Mouse (Mus musculus): ENCODE results near the gene Phf14. TPM values are rescaled to one million over a fixed set of nuclear protein-coding genes. Genes with fewer than 3 reads are reported as not detected.

The Phf14 gene
- polyA plus RNA-seq, 1 experiment from 2014 or later = 72.2 TPM

DNA sequence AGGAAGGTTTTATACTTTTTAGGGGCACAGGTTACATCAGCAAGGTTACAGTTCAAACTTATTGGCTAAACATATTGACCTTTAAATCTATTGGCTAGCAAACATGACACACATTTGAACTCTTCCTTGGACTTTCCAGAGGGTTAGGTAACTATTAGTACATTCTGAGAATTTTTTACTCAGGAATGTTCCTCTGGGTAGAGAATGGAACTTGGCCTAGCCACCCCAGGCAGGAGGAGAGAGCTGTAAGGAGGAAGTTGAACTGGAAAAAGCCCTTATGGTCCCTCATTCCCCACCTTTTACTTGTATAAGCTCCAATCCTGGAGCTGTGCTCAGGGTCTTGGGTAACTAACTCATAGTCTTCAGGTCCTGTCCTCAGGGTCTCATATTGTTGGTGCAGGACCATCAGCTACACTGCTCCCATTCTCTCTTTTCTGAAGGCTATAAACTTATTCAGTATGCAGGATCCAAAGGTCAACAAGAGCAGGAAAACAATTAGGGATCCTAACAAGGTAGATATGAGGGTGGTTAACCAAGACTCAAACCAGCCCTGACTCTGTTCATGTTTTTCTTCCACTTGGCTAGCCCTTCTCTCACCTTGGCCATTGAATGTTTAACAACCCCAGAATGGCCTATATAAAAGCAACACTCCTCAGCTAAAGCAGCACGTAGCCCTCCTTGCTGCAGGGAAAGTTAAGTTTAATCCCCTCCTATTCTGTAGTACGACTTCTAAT, 119.4 kb downstream of the Phf14 start:
- 93% methylated on average over 2 of the region's 2 CpGs for WGBS
- DNase-seq (ENCODE audit: low spot score) = no peak
- no peak for ATAC-seq (ENCODE audit: low read depth)

DNA sequence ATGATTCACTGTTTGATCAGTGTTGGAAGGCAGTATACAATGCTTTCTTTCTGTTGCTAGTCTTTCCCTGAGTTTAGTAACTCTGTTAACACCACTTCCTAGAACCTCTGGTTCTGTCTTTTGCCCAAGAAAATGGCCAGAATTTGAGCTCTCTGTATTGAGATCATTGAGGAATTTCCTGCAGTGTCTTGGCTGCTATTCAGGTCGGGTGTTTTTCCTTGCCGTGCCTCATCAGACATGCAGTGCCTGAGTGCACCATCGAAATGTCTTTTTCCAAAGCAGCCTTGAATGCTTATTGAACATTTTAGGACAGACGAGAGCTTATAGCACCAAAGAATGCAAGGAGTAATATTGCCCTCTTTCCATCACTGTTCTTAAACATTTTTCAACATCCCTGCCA, 127.0 kb downstream of the Phf14 start:
- Histone ChIP-seq H3K4me1 (ENCODE audit: control insufficient read depth, insufficient read depth, low read length) (no peaks in the 10 kb centered on the region), H3K4me3 (ENCODE audit: low read depth, low read length) (no peak overlapping the region), H3K27me3 (replicated peaks; ENCODE audit: control insufficient read depth, insufficient read depth, low read length) (no peaks in the 10 kb centered on the region), H3K9ac (ENCODE audit: low read depth, low read length) (no peak overlapping the region), H3K27ac (replicated peaks; ENCODE audit: low read depth, low read length) (0 out of 2 replicates have a peak overlapping the region, but pooled peaks have one; percentile 18), H3K4me2 (ENCODE audit: low read depth, low read length) (no peak overlapping the region), H3K36me3 (ENCODE audit: control insufficient read depth, insufficient read depth, low read length) (peaks cover 13% of the 10 kb centered on the region; the same call in 1 of the 2 replicates), H3K9me3 (ENCODE audit: control insufficient read depth, low read length) (0 out of 2 replicates have a peak, but pooled peaks cover under 1% of the 10 kb centered on the region)
- WGBS = 61% methylated on average over 4 of the region's 4 CpGs
- DNase-seq (ENCODE audit: low spot score) (peak; percentile 38), ATAC-seq (ENCODE audit: low read depth) (no peak)

More for the DNA sequence above, 119.4 kb downstream of the Phf14 start:
- H3K4me3 ChIP-seq (ENCODE audit: low read depth, low read length) = no peak overlapping the region
- H3K27ac ChIP-seq (replicated peaks; ENCODE audit: low read depth, low read length) = no peak overlapping the region
- no peaks in the 10 kb centered on the region for H3K27me3 ChIP-seq (replicated peaks; ENCODE audit: control insufficient read depth, insufficient read depth, low read length)
- 0 out of 2 replicates have a peak, but pooled peaks cover 3% of the 10 kb centered on the region for H3K9me3 ChIP-seq (ENCODE audit: control insufficient read depth, low read length)
- peaks cover 9% of the 10 kb centered on the region; the same call in 1 of the 2 replicates for H3K36me3 ChIP-seq (ENCODE audit: control insufficient read depth, insufficient read depth, low read length)
- H3K4me1 ChIP-seq (ENCODE audit: control insufficient read depth, insufficient read depth, low read length) = no peaks in the 10 kb centered on the region
- H3K4me2 ChIP-seq (ENCODE audit: low read depth, low read length) = no peak overlapping the region
- H3K9ac ChIP-seq (ENCODE audit: low read depth, low read length) = no peak overlapping the region

DNA sequence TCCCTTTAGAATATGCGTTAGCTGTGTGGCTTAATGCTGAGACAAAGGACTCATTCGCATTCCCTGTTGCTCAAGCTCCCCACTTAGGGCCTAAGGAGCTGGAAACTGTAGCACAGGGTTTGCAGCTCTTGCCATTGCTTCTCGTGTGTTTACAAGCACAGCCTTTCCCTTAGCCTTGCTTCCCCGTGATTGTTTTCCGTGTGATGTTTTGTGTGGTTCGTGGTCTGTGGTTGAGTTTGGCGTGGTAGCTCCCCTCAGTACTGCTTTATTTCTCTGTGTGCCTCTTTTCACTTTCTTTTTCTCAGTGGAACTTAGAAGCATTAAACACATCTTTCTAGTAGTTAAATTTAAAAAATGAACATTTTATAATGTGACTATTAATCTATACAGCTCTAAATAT, 130.7 kb downstream of the Phf14 start:
- H3K4me1 ChIP-seq (ENCODE audit: control insufficient read depth, insufficient read depth, low read length) = no peaks in the 10 kb centered on the region
- H3K4me2 ChIP-seq (ENCODE audit: low read depth, low read length) = no peak overlapping the region
- no peaks in the 10 kb centered on the region for H3K9me3 ChIP-seq (ENCODE audit: control insufficient read depth, low read length)
- 0 out of 2 replicates have a peak, but pooled peaks cover 9% of the 10 kb centered on the region for H3K36me3 ChIP-seq (ENCODE audit: control insufficient read depth, insufficient read depth, low read length)
- H3K9ac ChIP-seq (ENCODE audit: low read depth, low read length) = no peak overlapping the region
- no peaks in the 10 kb centered on the region for H3K27me3 ChIP-seq (replicated peaks; ENCODE audit: control insufficient read depth, insufficient read depth, low read length)
- ATAC-seq (ENCODE audit: low read depth) = no peak
- WGBS = 73% methylated on average over 7 of the region's 7 CpGs
- no peak overlapping the region for H3K27ac ChIP-seq (replicated peaks; ENCODE audit: low read depth, low read length)
- no peak overlapping the region for H3K4me3 ChIP-seq (ENCODE audit: low read depth, low read length)
- no peak for DNase-seq (ENCODE audit: low spot score)

DNA sequence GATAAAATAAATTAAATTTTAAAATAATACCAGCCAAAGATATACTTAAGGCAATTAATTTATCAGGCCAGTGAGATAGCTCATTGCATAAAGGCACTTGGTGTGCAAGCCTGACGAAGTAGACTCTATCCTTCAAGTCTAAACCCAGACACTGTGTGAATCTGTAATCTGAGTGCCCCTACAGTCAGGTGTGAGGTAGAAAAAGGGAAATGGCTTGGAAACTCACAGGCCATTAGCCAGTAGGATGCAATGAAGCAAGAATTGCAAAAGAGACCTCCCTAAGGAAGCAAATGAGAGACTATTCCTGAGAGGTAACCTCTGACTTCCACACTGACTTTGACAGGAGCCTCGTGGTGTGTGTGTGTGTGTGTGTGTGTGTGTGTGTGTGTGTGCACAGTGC, 145.3 kb downstream of the Phf14 start:
- Histone ChIP-seq H3K4me1 (ENCODE audit: control insufficient read depth, insufficient read depth, low read length) (peaks cover 4% of the 10 kb centered on the region; the same call in 1 of the 2 replicates), H3K27ac (replicated peaks; ENCODE audit: low read depth, low read length) (no peak overlapping the region), H3K9me3 (ENCODE audit: control insufficient read depth, low read length) (no peaks in the 10 kb centered on the region), H3K36me3 (ENCODE audit: control insufficient read depth, insufficient read depth, low read length) (peaks cover 10% of the 10 kb centered on the region), H3K27me3 (replicated peaks; ENCODE audit: control insufficient read depth, insufficient read depth, low read length) (no peaks in the 10 kb centered on the region), H3K9ac (ENCODE audit: low read depth, low read length) (no peak overlapping the region), H3K4me3 (ENCODE audit: low read depth, low read length) (no peak overlapping the region), H3K4me2 (ENCODE audit: low read depth, low read length) (no peak overlapping the region)
- ATAC-seq (ENCODE audit: low read depth) (0 out of 2 replicates have a peak, but pooled peaks have one; percentile 22), DNase-seq (ENCODE audit: low spot score) (no peak)
- 91% methylated on average over 2 of the region's 2 CpGs for WGBS

DNA sequence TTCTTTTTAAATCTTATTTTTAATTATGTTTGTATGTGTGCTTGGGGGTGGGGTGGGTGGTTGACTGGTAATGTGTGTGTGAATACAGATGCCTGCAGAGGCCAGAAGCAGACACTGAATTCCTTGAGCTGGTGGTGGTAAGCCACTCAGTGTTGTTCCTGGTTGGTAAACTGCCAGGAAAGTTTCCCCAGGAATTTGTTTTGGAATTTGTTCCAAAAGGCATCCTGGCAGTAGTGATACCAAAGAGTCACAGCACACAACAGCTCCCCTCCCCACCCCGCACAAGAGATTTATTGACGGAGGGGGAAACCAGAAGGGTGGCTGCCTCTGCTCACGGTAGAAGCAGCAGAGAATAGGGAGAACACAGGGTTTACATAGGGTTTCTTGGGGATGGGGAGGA, 146.5 kb downstream of the Phf14 start:
- ATAC-seq (ENCODE audit: low read depth) (no peak), DNase-seq (ENCODE audit: low spot score) (peak; percentile 64)
- Histone ChIP-seq H3K27me3 (replicated peaks; ENCODE audit: control insufficient read depth, insufficient read depth, low read length) (no peaks in the 10 kb centered on the region), H3K36me3 (ENCODE audit: control insufficient read depth, insufficient read depth, low read length) (peaks cover 7% of the 10 kb centered on the region; the same call in 1 of the 2 replicates), H3K9ac (ENCODE audit: low read depth, low read length) (no peak overlapping the region), H3K27ac (replicated peaks; ENCODE audit: low read depth, low read length) (no peak overlapping the region), H3K4me1 (ENCODE audit: control insufficient read depth, insufficient read depth, low read length) (peaks cover 4% of the 10 kb centered on the region; the same call in 1 of the 2 replicates), H3K9me3 (ENCODE audit: control insufficient read depth, low read length) (no peaks in the 10 kb centered on the region), H3K4me2 (ENCODE audit: low read depth, low read length) (no peak overlapping the region), H3K4me3 (ENCODE audit: low read depth, low read length) (no peak overlapping the region)
- WGBS = 41% methylated on average over 3 of the region's 3 CpGs

DNA sequence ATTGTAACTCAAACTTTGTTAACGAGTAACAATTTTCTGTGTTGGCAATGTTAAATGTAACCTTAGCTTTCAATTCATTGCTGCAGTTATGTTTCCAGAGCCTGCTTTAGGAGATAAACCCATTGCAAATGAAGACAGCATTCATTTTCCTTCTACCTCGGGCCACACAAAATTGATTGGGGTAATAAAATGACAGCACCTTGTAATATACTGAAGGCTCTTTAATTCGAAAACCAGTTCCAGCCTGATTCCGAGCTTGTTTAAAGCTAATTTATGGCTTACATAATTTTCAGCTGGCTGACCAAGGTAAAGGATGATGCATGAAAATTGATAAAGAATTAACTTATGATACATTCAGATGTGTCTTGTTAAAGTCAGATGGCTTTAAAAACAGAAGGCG, 151.1 kb downstream of the Phf14 start:
- DNase-seq (ENCODE audit: low spot score) (no peak), ATAC-seq (ENCODE audit: low read depth) (no peak)
- H3K4me2 ChIP-seq (ENCODE audit: low read depth, low read length) = no peak overlapping the region
- WGBS = 87% methylated on average over 5 of the region's 5 CpGs
- no peaks in the 10 kb centered on the region for H3K27me3 ChIP-seq (replicated peaks; ENCODE audit: control insufficient read depth, insufficient read depth, low read length)
- H3K9ac ChIP-seq (ENCODE audit: low read depth, low read length) = no peak overlapping the region
- H3K4me1 ChIP-seq (ENCODE audit: control insufficient read depth, insufficient read depth, low read length) = peaks cover 4% of the 10 kb centered on the region; the same call in 1 of the 2 replicates
- no peaks in the 10 kb centered on the region for H3K9me3 ChIP-seq (ENCODE audit: control insufficient read depth, low read length)
- no peak overlapping the region for H3K4me3 ChIP-seq (ENCODE audit: low read depth, low read length)
- H3K36me3 ChIP-seq (ENCODE audit: control insufficient read depth, insufficient read depth, low read length) = peaks cover 11% of the 10 kb centered on the region
- no peak overlapping the region for H3K27ac ChIP-seq (replicated peaks; ENCODE audit: low read depth, low read length)

DNA sequence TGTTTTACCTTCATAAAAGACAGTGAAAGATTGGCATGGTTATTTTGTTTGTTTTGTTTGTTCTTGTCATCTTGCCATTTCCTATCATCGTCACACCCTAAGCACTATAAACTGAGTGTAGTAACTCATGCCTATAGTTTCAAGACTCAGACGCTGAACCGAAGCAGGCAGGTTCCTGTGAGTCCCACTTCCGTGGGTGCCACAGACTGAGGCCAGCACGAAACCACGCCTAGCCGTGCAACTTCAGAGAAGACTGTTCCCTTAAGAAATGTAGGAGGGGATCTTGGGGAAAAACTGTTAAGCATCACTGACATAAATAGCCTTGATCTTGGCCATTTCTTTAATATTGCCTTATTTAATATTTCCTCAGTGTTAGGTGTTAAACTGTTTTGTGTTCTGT, 152.4 kb downstream of the Phf14 start:
- H3K4me1 ChIP-seq (ENCODE audit: control insufficient read depth, insufficient read depth, low read length) = no peaks in the 10 kb centered on the region
- no peak overlapping the region for H3K27ac ChIP-seq (replicated peaks; ENCODE audit: low read depth, low read length)
- DNase-seq (ENCODE audit: low spot score) (no peak), ATAC-seq (ENCODE audit: low read depth) (no peak)
- H3K4me3 ChIP-seq (ENCODE audit: low read depth, low read length) = no peak overlapping the region
- H3K9ac ChIP-seq (ENCODE audit: low read depth, low read length) = no peak overlapping the region
- H3K4me2 ChIP-seq (ENCODE audit: low read depth, low read length) = no peak overlapping the region
- 85% methylated on average over 7 of the region's 7 CpGs for WGBS
- H3K9me3 ChIP-seq (ENCODE audit: control insufficient read depth, low read length) = no peaks in the 10 kb centered on the region
- H3K27me3 ChIP-seq (replicated peaks; ENCODE audit: control insufficient read depth, insufficient read depth, low read length) = no peaks in the 10 kb centered on the region
- H3K36me3 ChIP-seq (ENCODE audit: control insufficient read depth, insufficient read depth, low read length) = peaks cover 14% of the 10 kb centered on the region

DNA sequence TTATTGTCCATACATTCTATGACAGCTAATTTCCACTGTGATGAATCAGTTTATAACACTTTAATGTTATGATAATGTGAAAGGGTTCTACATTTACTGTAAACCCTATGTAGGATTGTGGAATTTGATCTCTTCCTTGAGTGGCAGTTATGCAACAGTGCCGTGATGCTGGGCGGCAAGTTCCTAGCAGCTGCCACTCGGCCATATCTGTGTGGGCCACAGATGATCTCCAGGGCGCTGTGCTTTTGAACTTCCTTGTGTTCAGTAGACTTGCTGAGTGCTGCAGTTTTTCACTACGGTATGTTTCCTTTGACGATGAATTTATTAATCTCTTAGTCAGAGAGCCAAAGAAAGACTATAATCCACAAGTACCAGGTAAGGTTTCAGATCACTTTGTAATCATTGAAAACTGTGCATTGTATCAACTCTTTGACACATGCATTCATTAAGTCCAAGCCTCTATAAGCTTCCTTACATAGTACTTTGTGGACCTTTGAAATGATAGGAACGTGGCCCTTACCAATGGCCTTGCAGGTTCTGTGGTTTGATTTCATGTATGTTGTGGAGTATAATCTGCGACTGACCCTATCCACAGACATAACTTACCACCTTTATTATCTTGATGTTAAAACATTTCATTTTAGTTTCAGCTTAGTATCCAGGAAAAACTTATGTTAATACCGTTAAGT, 153.0 kb downstream of the Phf14 start:
- Histone ChIP-seq H3K27ac (replicated peaks; ENCODE audit: low read depth, low read length) (no peak overlapping the region), H3K4me1 (ENCODE audit: control insufficient read depth, insufficient read depth, low read length) (no peaks in the 10 kb centered on the region), H3K27me3 (replicated peaks; ENCODE audit: control insufficient read depth, insufficient read depth, low read length) (no peaks in the 10 kb centered on the region), H3K4me2 (ENCODE audit: low read depth, low read length) (no peak overlapping the region), H3K4me3 (ENCODE audit: low read depth, low read length) (no peak overlapping the region), H3K36me3 (ENCODE audit: control insufficient read depth, insufficient read depth, low read length) (peaks cover 14% of the 10 kb centered on the region), H3K9ac (ENCODE audit: low read depth, low read length) (no peak overlapping the region), H3K9me3 (ENCODE audit: control insufficient read depth, low read length) (no peaks in the 10 kb centered on the region)
- DNase-seq (ENCODE audit: low spot score) (peak; percentile 16), ATAC-seq (ENCODE audit: low read depth) (no peak)
- WGBS = 81% methylated on average over 9 of the region's 9 CpGs
